Mouse (Mus musculus) Patski (cell line): Measurements from ENCODE around the gene Mypn. TPM values are rescaled to one million over a fixed set of nuclear protein-coding genes. Genes with fewer than 3 reads are reported as not detected.

Source experiments
- ATAC-seq: fragments of 100-300 bp; one replicate; pipeline ENCODE4 v1.8.0; 2021
- CTCF ChIA-PET: fragments of 350-600 bp; sonication (Branson Sonifier 250); formaldehyde crosslinking; loops from one replicate; lab custom pipeline; 2022; ENCODE audit warnings: inconsistent platforms; lab: Charles Lee
- POLR2A ChIA-PET: fragments of 350-600 bp; sonication (Branson Sonifier 250); formaldehyde crosslinking; loops from one replicate; lab custom pipeline; 2022; ENCODE audit warnings: antibody characterized with exemption, inconsistent platforms; lab: Charles Lee
- DNase-seq: peaks from one replicate; pipeline ENCODE4 v3.0.0-alpha.2; 2011; ENCODE audit warnings: low read depth, low spot score
- H3K27me3 ChIP-seq: fragments of 371-371 bp; one replicate; pipeline ENCODE4 v1.5.1; 2021
- CTCF ChIP-seq: fragments of 100-300 bp; IDR thresholded peaks from one replicate; pipeline ENCODE4 v1.5.1; 2021
- in situ Hi-C: fragments of 300-500 bp; cut with MboI; formaldehyde crosslinking; loops from 3 replicates; pipeline ENCODE4 v1.11.1; 2018; ENCODE audit warnings: low pct_unique_long_range_greater_than_20kb, mixed read lengths
- polyA plus RNA-seq: library from polyadenylated mRNA; unstranded; gene quantifications from one replicate; pipeline ENCODE4 v1.2.3, GENCODE M21; 2021

Mypn gene
- polyA plus RNA-seq, 1 experiment from 2014 or later, result not detected

DNA sequence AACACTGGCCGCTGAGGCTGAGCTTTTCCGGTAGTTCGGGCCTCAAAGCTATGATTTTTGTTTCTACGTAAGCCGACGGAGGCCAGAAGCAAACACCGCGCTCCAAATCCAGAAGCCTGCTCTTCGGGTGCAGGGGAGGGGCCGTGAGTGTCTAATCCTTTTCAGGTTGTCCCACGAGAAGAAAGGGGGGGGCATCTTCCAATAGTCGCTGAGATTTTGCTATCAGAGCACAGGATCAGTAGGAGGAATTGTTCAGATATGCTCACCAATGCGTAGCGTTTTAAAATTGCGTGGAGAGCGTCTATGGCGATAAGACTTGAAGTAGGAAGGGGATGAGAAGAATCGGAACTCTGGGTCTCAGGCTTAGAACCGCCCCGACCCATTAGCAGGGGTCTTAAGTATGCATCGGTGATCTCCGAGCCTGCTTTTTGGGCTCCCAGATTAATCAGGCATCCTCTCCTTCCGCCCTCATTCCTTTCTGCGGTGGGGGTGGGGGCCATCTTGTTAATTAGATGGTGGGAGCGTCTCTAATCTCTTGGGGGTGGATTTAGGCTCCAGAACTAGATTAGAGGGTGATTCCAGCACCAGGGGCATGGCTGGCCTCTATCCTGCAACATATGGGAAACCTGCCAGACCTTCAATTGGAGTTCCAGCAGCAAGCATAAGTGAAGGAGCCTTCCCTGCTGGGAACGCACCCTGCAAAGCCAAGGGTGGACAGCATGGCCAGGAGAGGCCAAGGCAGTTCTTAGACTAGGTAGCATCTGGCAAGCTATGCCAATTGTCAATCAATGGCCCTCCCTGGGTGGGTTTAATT is 113.8 kb downstream of the Mypn start:
- no peaks in the 10 kb centered on the region for H3K27me3 ChIP-seq
- TF ChIP-seq CTCF, result no peak
- POLR2A ChIA-PET, result no interaction called here
- in situ Hi-C loops, result no loop called here
- ATAC-seq (no peak), DNase-seq (no peak)
- CTCF ChIA-PET, result no interaction called here

DNA sequence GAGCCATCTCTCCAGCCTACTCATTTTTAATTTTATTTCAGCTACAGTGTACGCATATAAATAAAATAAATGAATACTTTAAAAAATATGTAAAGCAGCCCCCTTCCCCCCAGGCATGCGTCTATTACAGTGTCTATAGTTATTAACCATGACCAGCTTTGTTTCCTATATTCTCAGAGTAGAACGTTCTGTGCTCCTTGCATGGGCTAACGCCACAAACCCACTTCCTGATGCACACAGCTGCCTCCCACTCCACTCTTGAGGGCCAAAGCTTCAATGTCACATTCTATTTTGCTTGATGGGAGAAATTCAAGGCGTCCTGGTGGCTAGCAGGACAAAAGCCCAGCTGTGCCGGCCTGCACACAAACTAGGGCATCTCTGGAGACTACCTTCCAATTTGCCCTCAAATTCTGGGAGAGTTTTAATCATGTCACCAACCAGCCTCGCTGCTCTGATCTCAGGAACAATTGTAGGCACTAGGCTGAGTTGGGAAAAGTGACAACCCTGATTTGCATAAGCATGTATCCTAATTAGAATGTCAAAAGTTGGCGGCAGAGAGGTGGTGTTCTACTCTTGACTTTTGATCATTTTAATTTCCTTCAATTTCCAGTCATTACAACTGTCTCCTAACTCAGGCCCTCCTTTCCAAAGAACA is 114.5 kb downstream of the Mypn start:
- ATAC-seq, result no peak
- in situ Hi-C loops, result no loop called here
- ChIA-PET POLR2A (no interaction called here), CTCF (no interaction called here)
- TF ChIP-seq CTCF, result no peak
- no peak for DNase-seq
- no peaks in the 10 kb centered on the region for H3K27me3 ChIP-seq

DNA sequence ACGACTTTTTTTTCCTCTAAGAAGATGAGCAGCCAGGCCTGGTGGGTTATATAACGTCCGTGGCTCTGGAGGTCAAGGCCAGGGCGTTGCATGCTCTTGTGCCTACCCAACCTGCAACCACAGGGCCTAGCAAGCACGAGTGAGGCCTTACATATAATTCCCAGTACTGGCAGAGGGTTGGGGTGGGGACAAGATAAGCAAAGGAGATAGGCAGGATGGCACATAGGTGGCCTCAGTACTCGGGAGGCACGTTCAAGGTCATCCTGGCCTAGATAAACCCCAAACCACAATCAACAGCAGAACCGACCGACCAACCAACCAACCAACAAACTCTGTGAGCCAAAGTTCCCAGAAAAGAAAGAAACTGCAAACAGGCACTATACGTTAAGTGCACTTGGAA is 117.4 kb downstream of the Mypn start:
- POLR2A ChIA-PET, result no interaction called here

DNA sequence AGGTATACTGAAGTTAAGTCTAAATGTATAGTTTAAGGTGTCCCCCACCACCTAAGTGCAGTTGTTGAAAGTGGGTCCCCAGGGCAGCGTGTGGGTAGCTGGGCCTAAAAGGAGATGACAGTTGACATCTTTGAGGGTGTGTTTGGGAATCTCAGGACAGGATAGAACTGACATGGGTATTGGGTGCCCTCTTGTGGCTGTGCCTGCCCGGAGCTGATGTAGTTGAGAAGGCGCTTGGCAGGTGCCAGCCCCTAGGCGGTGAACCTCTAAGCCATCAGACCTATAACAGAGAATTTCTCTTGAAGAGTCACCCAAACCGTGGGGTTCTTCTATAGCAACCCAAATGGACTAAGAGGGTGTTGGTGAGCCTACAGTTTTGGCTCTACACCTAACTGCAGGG is 137.8 kb downstream of the Mypn start:
- CTCF ChIA-PET, result interaction anchor here (0.5 to 4.8 kb wide), 15 partner anchors 9 to 287 kb away, joined by 3 to 19 read pairs (median 3); partner anchors contain the start of genes Hnrnph3, Pbld2 and Rufy2
- POLR2A ChIA-PET, result no interaction called here
- peak; percentile 95 for TF ChIP-seq CTCF
- peak; percentile 19 for DNase-seq
- peak; percentile 74 for ATAC-seq
- in situ Hi-C loops, result loop anchor here (10.0 kb wide), 1 partner anchor 81 kb away; the partner anchor contains the start of gene Rufy2
- no peaks in the 10 kb centered on the region for H3K27me3 ChIP-seq

More for the DNA sequence above, 117.4 kb downstream of the Mypn start:
- ATAC-seq (no peak), DNase-seq (no peak)
- CTCF ChIA-PET, result no interaction called here
- no peak for TF ChIP-seq CTCF
- no peaks in the 10 kb centered on the region for H3K27me3 ChIP-seq
- in situ Hi-C loops, result no loop called here

Other genes with a start within 250 kb of the Mypn start
- gene Rufy2, start 223.7 kb downstream of the Mypn start, polyA plus RNA-seq, result 26.5 TPM
- 47.3 TPM for gene Hnrnph3, start 179.7 kb downstream of the Mypn start, polyA plus RNA-seq
- 3.8 TPM for gene Pbld2, start 179.6 kb downstream of the Mypn start, polyA plus RNA-seq
- gene Pbld1, start 143.8 kb downstream of the Mypn start, polyA plus RNA-seq, result 0.59 TPM
- not detected for gene Atoh7, start 104.3 kb downstream of the Mypn start, polyA plus RNA-seq
- 38.6 TPM for gene Herc4, start 39.9 kb upstream of the Mypn start, polyA plus RNA-seq
- 11.6 TPM for gene Sirt1, start 177.8 kb upstream of the Mypn start, polyA plus RNA-seq
- gene Dnajc12, start 178.5 kb upstream of the Mypn start, polyA plus RNA-seq, result 17.4 TPM
- not detected for gene Gm7075, start 217.8 kb upstream of the Mypn start, polyA plus RNA-seq
- gene Ctnna3, start 226.1 kb upstream of the Mypn start, polyA plus RNA-seq, result not detected